Mouse (Mus musculus): ENCODE data around the gene Lgals8. TPM values are rescaled to one million over a fixed set of nuclear protein-coding genes. Genes with fewer than 3 reads are reported as not detected.

Gene Lgals8
- polyA plus RNA-seq (2012; rRNA removed) = 11.5 and 13.4 TPM in 2 replicates

GRCm38 (mm10) chr13:12464844-12465243 is at the start of gene Lgals8:
Lgals8 (minus strand) TSS chr13:12464944.

GRCm38 (mm10) chr13:12394609-12395505 is 69.9 kb downstream of the Lgals8 start, which contains the start of gene Heatr1:
Heatr1 (plus strand) TSS chr13:12395027.

Other genes starting within 250 kb of the Lgals8 start
- 4.3 and 4.8 TPM in 2 replicates for gene Mtr, start 206.8 kb downstream of the Lgals8 start, polyA plus RNA-seq (2012; rRNA removed)
- 0.17 and 3.9 TPM in 2 replicates for gene Actn2, start 124.2 kb downstream of the Lgals8 start, polyA plus RNA-seq (2012; rRNA removed)
- 10.6 and 12.5 TPM in 2 replicates for gene Heatr1, start 69.9 kb downstream of the Lgals8 start, polyA plus RNA-seq (2012; rRNA removed)
- 0.03 and 0.05 TPM in 2 replicates for gene Edaradd, start 55.5 kb upstream of the Lgals8 start, polyA plus RNA-seq (2012; rRNA removed)
- 0.77 and 0.91 TPM in 2 replicates for gene Ero1lb, start 100.9 kb upstream of the Lgals8 start, polyA plus RNA-seq (2012; rRNA removed)

Data from liver, embryonic 14 days (tissue).